Mouse (Mus musculus) cerebellum, postnatal 25 days (tissue): ENCODE measurements at regions not wholly inside any gene's neighbourhood (a gene's known extent, or its start where the extent isn't known, plus 50 kb on each side); places are given as distances from the start of the nearest gene placed in this dataset.
"Not testable (repeated sequence)": the region's sequence is repeated elsewhere in the genome, so short reads cannot be mapped to it uniquely, and the experiment has no call there.

Source experiments
- DNase-seq, 2 experiments: peaks; one replicate each; pipeline ENCODE4 v3.0.0; 2021; ENCODE audit warnings: mixed read lengths in 2 of 2

DNA sequence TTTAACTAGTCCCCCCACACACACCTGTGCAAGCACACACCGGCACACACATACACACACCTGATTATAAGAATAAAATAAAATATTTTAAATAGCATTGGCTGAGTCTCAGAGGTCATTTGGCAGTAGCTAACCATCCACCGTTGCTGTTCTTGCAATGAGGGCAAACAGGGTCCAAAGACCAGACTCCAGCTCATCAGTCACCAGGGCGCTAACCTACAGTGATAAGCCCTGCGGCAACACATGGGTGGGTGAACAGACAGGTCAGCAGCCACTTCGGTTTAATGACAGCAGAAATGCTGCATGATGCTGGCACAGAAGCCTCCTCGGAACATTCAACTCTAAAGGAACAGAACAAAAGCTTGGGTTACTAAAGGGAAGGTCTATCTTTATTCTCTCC is 54.9 kb downstream of the Tas2r134 start:
- no peak for DNase-seq

DNA sequence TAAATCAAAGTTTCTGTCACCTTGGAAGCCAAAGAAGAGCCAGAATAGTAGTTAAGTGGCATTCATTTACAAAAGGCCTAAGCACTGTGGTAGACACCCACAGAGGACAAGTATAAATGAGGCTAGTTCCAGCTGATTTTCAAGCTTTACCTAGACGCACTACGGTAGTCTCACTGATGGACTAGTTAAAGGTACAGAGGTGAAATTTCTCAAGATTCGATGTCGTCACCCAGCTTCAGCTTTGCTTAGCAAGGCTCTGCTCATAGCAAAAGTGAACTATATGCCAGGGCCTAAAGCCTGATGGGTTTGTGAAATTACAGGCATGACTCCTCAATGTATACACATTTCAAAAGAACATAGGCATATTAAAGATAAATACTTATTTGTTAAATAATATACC is 55.4 kb downstream of the Tas2r134 start:
- DNase-seq = no peak

DNA sequence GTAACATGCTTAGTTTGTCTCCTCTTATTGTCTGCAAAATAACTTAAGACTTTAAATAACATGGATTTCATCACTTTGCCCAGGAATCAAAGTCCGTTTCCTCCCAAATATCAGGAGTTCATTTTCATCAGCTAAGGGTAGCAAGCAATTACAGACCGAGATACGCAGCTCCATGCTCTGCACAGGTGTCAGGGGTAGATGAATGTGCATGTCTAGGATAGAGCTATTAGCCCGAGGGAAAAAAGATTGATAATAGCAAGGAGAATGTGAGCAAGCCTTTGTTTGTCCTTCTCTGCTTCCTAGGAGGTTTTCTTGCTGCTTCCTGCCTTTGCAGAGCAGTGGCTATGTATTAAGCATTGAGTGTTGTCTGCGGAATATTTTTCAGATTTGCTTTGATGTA is 77.8 kb downstream of the Tas2r134 start:
- DNase-seq = no peak

DNA sequence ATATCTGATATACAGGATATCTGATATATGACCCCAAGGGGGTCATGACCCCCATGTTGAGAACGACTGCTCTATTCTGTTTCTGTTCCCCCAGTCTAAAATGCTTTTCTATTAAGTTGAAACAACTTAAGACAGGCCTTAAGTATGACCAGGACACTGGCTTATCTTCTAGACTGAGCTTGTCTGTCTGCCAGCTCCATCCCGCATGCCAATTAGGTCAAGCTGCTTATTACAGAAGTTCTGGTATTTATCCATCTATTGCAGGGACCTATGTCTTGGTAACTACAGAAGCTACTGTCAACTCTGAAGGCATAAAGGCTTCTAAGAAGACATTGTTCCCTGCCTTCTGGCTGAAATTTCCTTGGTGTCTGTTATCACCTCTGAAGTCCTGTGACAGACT is 81.4 kb downstream of the Tas2r134 start:
- DNase-seq = peak; percentile 12 to 39

DNA sequence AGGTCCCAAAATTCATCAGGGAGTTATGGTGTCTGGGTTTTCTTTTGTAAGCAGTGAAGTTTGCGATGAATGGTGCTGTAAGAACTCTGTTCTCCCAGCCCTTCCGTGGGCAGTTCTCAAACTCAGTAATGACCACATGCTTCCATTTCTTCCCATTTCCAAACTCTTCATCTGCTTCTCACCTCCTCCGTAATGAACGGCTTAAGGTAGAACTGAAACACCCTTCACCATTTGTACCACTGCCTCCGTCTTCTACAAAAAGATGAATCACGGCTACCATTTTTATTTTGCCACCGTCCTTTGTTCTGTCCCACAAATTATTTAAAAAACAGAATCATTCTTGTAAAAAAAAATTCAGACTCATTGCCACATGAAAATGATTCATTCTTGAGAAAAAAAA is 85.3 kb downstream of the Tas2r134 start:
- no peak for DNase-seq

DNA sequence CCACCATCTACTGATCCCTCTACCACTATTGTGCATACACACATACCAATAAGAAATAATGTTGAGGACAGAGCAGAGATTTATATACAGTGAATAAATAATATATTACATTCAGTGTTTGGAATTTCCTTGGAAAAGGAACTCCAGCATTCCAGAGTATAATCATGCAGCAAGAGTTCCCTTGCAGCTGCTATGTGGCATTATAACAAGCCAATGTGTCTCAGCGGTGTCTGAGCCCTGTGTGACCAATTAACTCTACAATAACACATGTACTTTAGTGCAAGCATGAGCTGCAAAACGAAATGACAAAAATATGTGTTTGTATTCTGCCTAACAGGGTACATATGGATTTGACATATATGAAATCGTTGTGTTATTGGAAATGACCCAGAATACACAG is 103.5 kb downstream of the Tas2r134 start:
- no peak for DNase-seq

DNA sequence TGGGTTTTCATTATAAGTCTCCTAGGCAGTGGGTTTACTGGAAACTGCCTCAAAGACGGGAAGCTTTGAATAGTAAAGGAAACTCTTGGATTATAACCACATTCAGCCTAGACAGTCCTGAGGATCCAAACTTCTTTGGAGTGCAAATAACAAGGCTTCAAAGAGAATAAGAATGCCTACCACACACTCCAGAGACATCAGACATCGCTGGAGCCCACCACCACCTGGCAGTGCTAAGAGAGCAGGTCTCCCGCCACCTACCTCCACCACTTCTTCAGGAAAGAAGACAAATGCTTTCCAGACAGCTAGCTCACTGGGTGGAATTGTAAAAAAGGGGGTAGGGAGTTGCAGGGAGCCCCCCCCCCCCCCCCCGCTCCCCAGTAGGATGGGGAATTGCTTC is 104.4 kb downstream of the Tas2r134 start:
- no peak for DNase-seq

DNA sequence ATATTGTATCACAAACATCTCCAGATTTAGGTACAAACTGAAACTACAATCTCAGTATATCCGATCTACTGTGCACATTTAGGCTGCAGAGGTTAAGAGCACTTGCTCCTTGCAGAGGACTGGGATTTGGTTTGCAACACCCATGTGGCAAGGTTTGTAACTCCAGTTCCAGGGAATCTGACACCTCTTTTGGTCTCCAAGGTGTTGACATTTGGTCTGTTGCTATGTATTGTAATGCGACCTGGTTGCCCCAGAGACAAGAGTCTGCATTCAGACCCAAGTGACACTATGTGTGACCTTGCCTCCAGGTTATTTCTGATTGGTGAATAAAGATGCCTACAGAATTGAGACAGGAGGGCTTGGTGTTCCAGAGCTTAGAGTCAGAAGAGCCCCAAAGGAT is 105.0 kb downstream of the Tas2r134 start:
- no peak for DNase-seq

DNA sequence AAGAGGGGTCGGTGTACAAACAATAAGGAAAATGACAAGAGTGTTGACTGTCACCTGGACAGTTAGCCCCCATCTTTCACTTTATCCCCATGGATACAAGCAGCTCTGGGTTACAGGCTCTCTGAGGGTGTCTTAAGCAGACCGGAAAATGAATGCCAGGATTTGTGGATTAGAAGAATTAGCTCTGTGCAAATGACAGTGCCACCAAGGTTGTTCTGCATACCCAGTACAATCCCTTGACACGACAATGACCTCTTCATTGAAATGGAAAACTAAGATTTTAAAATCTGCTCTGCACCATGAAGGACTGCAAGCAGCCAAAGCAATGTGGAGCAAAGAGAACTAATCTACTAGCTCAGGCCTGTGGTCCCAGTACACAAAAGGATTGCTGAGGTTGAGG is 105.9 kb downstream of the Tas2r134 start:
- DNase-seq = no peak

- DNase-seq = no peak
Observed at GRCm38 (mm10) chr2:51736452-51736851, 109.1 kb downstream of the Tas2r134 start.

DNA sequence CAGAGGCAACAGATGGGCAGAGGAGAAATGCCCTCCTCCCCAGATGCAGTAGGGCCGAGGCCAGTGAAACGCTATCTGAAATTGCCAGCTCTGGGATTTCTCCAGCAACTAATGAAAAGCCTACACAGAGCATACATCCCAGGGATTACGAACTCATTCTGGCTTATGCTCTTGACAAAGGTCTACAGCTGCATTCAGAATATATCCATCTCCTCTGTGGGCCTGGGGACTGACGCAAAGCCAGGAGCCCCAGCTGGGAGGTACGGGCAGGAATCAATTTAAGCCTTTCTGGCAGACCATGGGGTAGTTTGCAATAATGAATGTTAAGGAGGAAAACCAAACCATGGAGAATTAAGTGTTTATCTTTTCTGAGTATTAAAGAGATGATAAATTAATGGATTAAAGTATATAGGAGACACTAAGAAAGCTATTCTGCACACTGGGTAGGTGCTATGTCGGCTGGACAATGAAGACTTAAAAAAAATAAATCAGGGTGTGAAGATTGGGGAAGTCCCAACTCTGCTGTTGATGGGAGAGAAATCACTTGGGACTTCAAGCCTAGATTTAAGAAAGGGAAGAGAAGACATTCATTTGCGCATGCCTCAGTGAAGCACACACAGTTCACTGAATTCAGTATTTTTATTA is 120.5 kb downstream of the Tas2r134 start:
- DNase-seq = no peak

GRCm38 (mm10) chr2:51749247-51749646 is 121.9 kb downstream of the Tas2r134 start:
- DNase-seq = no peak

DNA sequence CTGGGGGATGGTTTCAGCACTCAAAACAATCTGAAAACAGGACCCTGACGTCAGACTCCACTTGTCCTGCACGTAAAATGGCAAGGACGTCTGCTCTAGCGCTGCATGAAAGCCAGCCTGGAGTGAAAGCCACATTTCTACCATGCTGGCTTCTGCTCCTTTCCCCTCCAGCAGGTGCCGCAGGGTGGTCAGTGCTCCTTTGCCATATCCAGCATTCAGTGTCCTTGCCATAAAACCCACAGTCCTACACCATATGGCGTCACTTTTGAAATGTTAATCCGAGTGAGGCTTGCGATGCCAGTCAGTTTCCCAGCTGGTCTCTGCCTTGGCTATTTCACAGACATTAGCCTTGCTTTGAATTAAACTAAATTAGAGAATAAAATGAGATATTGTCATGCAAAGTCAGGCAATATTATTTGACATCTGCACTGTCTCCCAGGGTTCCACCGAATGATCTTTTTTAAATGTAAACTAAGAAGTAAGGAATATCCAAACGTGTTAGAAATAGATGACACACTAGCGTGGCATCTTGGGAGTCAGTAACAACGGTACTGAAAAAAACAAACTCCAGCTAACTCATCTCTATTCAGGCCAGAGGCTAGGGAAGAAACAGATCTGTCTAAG is 125.7 kb downstream of the Tas2r134 start:
- peak; percentile 58 to 69 for DNase-seq

DNA sequence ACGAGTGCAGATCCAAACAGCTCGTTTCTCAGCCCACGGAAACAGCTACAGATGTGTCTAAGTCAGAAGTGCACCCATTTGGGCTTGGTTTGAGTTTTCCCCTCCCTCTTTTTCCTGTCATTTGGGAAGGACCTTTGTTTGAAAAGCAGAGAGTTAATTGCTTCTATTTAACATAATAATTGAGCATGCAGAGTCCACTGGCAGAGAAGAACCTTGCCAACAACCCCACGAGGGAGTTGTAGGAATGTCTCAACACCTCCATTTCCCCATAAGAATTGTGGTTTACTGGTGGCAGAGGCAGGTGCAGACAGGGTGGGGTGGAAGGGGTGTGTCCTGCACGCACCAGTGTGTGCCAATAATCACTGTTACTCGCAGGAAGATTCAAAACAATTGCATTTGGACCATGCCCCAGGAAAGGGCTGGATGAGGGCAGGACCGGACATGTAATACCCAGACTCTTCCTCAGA is 126.3 kb downstream of the Tas2r134 start:
- no peak for DNase-seq

DNA sequence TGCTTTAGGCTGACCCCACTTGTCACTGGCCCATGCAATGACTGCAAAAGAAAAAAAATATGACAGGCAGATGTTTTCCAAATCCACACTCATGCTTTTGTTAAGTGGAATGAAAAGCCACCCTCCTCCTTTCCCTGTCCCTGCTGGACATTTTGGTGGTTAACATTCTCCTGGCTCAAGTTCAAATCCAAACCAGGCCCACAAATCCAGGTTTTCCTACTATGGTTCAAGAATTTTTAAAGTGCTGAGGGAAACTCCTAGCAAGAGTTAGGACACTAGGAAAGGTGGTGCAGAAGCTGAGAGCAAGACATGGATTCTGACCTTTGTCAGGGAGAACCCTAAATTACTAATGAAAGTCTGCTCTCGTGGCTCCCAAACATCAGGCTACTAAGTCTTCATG is 130.1 kb downstream of the Tas2r134 start:
- DNase-seq = no peak

GRCm38 (mm10) chr2:51758093-51758492 is 130.8 kb downstream of the Tas2r134 start:
- no peak for DNase-seq

DNA sequence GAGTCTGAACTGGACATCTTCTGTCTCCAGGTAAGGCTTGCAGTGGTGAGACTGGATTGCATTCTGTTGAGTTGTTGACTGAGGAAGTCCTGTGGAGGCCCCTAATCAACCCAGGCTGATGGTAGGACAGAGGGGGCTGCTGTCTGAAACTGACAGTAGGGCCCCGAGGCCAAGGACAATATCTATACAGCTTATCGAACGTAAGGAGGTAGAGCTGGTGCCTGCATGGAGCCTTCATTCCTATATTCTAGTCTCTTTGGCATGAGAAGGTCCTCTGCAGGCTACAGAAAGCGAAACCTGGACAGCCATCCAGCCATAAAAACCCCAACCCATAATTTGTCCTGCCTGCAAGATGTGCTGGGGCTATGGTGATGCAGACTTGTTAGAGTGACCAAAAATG is 135.6 kb downstream of the Tas2r134 start:
- DNase-seq = no peak

- no peak for DNase-seq
Observed at GRCm38 (mm10) chr2:51767507-51768135, 140.3 kb downstream of the Tas2r134 start.

DNA sequence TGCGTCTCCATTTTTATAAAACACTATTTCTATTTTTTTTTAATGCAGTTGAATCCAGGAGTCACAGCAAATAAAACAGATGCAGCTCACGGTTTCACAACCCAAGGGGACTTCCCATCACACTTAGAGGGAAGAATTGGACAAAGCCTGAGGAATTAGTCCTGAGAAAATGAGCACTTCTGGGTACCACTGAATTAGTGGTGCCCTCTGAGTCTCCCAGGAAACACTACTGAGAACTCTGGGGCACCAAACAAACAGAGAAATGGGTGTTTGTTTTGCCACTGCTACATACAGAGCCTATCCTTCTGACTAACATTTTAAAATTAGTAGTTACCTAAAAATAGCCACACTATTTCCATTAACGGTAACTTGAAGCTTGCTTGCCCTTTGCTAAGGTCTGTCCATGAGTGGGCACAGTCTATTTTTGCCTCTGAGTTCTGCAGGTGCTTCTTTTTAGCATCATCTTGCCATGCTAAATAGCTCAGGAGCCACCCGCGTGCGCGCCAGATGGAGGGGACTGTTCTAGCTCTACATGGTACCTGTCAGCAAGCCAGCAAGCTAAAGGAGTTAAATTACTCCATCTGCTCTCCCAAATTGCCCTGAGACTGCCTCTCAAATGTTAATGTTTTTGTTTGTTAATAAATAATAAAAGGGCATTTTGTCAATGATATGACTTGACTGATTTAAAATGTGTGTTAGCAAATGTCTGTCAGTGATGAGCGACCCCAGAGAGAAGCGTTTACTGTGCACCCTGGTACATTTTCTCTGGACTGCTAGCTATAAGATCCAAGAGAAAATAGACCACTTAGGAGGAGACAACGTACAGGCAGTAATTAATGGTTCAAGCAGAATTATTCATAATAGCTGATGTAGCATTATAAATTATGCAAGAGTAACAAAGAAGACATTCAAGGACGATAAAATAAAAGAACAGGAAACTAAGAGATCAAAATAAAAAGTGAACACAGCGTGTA is 141.3 kb downstream of the Tas2r134 start:
- peak; percentile 95 to 97 for DNase-seq

- no peak for DNase-seq
Observed at GRCm38 (mm10) chr2:51785169-51785568, 149.8 kb downstream of the Rbm43 start.

DNA sequence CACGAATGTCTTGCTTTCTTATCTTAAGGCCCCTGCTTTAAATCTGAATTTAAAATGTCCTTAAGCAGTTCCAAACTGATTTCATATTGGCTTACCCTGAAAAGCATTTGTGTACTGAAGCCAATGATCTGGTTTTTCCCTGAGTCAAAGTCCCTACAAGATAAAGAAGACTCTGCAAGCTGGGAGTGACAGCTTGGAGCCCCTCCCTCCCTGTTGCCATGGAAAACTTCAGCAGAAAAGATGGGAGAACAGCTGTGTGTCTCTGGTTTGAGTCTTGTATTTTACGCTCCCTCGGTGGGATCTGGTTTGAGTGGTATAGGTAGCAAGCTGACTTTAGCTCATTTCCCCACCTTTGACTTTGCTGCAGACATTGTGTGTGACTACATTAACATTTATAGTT is 146.1 kb downstream of the Rbm43 start:
- no peak for DNase-seq

DNA sequence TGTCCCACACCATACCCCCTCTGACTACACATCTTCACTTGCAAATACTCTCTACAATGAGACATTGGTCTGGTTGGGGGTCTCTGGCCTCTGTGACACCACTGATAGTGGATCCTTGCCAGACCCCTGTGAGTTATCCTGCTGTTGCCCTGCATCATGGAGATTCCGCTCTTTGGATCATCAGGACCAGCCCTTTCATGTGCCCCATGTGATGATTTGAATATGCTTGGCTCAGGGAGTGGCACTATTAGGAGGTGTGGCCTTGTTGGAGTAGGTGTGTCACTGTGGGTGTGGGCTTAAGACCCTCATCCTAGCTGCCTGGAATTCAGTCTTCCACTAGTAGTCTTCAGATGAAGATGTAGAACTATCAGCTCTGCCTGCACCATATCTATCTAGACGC is 141.7 kb downstream of the Rbm43 start:
- not testable (repeated sequence) for DNase-seq

GRCm38 (mm10) chr2:51799856-51800255 is 135.1 kb downstream of the Rbm43 start:
- no peak for DNase-seq
